Mouse (Mus musculus) cerebellum, postnatal 14 days (tissue): ENCODE measurements at regions not wholly inside any gene's neighbourhood (a gene's known extent, or its start where the extent isn't known, plus 50 kb on each side); places are given as distances from the start of the nearest gene placed in this dataset.

Experiments used
- DNase-seq, 2 experiments: peaks; one replicate each; pipeline ENCODE4 v3.0.0; 2021; ENCODE audit warnings: mixed read lengths in 2 of 2

- peak in 1 of 2 experiments; percentile 1 for DNase-seq
Measured at GRCm38 (mm10) chr1:108339827-108340226, 750.0 kb downstream of the Serpinb8 start.

GRCm38 (mm10) chr1:108341352-108341751 lies 751.5 kb downstream of the Serpinb8 start:
- no peak for DNase-seq

- peak; percentile 9 to 13 for DNase-seq
Measured at GRCm38 (mm10) chr1:108363788-108364187, 774.0 kb downstream of the Serpinb8 start.

DNA sequence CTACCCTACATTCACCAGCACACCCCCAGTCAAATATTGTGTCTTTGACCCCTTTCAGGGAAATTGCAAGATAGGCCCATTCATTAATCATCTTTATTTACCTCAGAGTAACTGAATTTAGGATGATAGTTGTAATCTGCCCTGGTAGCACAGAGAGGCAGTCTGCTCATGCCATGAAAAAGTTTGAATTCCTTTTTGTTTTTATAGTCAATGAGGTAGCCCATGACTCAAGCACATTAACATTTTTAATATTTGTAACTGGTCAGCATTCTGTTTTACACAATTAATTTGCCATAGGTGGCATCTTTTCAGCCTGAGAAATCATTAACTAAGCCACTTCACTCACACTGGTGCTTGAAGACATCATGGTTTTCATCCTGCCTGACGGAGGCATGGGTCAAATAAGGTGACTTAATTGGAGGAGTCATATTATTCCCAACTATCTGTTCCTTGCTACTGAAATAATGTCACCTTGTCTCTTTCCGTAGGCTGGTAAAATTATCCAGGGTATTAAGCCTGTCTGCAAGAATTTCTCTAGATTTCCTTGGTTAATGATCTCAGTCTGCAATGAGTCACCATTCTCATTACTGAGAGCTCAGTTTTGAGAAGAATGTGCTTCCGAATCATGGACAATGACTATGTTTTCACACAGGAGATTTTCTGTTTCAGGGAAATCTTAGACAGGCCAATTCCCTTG lies 780.2 kb downstream of the Serpinb8 start:
- DNase-seq, result no peak

GRCm38 (mm10) chr1:108389930-108390329 lies 800.1 kb downstream of the Serpinb8 start:
- no peak for DNase-seq

- no peak for DNase-seq
Measured at GRCm38 (mm10) chr1:108390497-108390896, 800.7 kb downstream of the Serpinb8 start.

- DNase-seq, result no peak
Measured at GRCm38 (mm10) chr1:108439845-108440244, 850.0 kb downstream of the Serpinb8 start.

- peak; percentile 12 to 20 for DNase-seq
Measured at GRCm38 (mm10) chr1:108452776-108453175, 863.0 kb downstream of the Serpinb8 start.

- DNase-seq, result no peak
Measured at GRCm38 (mm10) chr1:108472031-108472430, 882.2 kb downstream of the Serpinb8 start.

GRCm38 (mm10) chr1:108498854-108499253 lies 909.0 kb downstream of the Serpinb8 start:
- no peak for DNase-seq

- DNase-seq, result peak in 1 of 2 experiments; percentile 3
Measured at GRCm38 (mm10) chr1:108527424-108527823, 937.6 kb downstream of the Serpinb8 start.

DNA sequence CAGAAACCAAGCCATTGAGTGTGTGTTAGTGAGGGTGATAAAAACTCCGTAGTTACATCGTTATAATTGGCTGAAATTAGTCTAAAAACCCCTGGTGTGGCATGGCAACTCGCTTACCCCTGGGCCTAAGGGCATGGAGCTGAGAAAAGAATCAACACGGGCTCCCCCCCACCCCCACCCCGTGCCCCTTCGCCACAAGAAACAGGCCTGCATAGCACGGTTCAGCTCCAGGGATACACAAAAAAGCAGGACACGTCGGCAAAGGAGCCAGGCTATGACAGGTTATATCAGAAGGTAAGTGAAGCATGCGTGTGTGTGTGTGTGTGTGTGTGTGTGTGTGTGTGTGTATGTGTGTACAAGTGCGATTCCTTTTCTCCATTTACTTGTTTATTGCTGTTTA lies 948.4 kb downstream of the Serpinb8 start:
- no peak for DNase-seq

DNA sequence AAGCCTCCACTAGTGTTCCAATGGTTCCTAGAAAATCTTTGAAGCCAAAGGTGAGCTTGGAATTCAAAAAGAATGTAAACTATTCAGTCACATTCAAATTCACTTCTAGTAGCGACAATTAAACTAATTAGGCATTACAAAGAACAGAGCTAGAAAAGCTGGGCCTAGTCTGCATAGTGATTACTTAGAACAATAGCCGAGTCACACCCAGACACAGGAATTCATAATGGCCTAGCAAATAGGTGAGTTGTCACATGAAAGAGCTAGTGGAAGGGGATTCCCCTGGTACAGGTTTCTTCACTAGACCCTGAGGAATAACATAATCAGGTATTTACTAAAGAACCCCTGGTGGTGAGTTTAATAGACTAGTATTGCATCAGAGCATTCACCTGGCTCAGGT lies 958.9 kb downstream of the Serpinb8 start:
- no peak for DNase-seq

DNA sequence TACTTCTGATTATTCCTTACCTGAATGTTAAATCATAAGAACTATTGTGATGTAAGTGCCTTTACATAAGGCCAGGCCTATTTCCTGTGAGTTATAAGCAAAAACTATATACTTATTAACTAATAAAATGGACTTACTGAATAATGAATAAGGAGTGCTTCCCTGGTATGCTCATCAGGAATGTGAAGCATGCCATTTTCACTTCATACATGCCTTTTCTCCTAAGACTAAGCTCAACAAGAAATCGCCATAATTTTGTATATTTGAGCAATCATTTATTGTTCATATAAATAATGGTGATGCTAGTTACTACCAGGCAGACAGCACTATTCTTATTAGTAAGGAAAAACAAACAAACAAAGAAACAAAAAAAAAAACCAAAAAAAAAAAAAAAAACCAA lies 969.1 kb downstream of the Serpinb8 start:
- DNase-seq, result no peak

DNA sequence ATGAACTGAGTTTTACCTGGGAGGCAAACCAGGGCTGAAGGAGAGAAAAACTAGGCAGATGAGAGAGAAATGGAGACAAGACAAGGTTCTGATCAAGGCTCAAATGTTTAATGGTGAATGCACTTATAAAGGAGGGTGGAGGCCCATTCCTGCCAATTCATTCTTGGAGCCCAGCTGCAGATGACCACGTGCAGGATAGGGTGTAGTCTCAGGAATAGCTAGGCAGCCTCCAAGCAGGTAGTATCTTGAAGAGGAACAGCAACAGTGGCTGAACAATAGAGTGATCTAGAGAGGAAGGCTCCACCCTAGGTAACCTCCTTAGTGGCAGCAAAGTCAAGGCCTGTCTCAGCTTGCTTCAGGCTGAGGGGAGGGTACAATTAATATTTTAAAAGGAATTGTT lies 973.2 kb downstream of the Serpinb8 start:
- no peak for DNase-seq

DNA sequence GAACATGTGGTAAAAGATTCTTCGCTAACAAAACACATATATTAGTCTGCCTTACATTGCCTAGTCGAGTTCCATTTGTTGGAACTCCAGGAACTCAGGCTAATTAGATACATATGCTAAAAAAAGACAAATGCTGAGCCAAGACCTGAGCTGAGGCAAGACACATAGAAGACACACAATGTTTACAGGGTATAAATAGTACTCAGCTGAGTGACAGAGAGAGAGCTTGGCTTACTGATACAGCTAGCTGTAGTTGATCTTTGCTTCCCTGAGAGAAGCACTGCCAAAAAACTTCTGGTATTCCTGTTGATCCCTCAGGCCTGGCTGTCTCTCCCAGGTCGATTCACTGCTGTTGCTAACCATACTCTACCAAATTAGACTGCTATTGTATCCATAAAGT lies 982.2 kb downstream of the Serpinb8 start:
- DNase-seq, result no peak

DNA sequence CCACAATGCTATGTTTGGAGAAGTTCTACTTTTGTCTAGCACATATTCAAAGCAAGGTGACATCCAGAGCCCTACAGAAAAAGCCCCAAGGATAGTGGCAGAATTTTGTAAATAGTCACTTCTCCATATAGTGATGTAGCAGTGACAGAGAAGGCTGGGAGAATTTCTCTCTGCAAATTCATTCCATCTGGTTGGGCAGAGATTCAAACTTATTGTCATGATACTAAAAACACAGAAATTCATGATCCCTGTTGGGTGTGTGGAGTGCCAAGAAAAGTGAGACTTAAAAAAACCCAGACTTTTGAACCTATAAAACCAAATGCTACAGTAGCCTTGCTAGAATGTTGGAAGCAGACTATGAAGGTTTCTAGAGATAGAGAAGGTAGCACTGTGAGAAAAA lies 983.0 kb downstream of the Serpinb8 start:
- no peak for DNase-seq

GRCm38 (mm10) chr1:108576806-108577205 lies 987.0 kb downstream of the Serpinb8 start:
- peak in 1 of 2 experiments; percentile 25 for DNase-seq

DNA sequence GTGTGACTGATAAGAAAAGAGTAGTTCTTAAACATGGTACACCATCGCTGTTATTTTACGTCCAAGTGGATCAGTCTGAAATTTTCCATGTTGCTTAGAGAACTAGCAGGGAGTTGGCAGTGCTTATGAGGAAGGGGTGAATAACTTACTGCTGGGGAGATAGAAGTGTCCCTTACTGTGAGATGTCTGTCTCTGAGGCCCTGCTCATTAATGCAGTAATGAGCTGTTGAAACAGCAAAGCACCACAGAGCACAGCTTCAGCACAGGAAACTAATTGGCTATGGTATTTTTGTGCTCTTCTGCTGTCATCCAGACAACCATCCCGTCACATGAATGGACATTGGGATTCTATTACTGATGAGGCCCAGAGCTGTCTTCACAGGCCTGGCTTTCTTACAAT lies 988.0 kb downstream of the Serpinb8 start:
- peak in 1 of 2 experiments; percentile 11 for DNase-seq

- DNase-seq, result no peak
Measured at GRCm38 (mm10) chr1:108592720-108593422, 1003.1 kb downstream of the Serpinb8 start.

GRCm38 (mm10) chr1:108597129-108597528 lies 1007.3 kb downstream of the Serpinb8 start:
- DNase-seq, result no peak
